In genomic region chrX:129974816-129975215, GRCm38 (mm10) we compare ENCODE assay signal across 11 mouse cellular contexts.
DNase-seq lines count a peak whose midpoint lies in the region; ATAC-seq lines count a peak whose summit lies in the region.
"Had no signal": no experiment of that assay in that cellular context is flagged by ENCODE, and none has a peak within 500 bp of the region (broad histone marks: within the 10 kb centered on the region; RNA-seq: fewer than 3 reads in every experiment).

No protein-coding gene starts in this region.

- no peaks in the 10 kb centered on the region for H3K36me3 ChIP-seq in hindbrain, embryonic 11.5 days (ENCODE audit: control insufficient read depth, insufficient read depth, low read length)
- no peaks in the 10 kb centered on the region for H3K36me3 ChIP-seq in hindbrain, embryonic 16.5 days (ENCODE audit: control insufficient read depth, insufficient read depth, low read length)
- H3K36me3 ChIP-seq in heart, embryonic 10.5 days, result no peaks in the 10 kb centered on the region
- H3K36me3 ChIP-seq: embryonic facial prominence, embryonic 15.5 days; limb, embryonic 15.5 days had no signal

- no peak overlapping the region for H3K27ac ChIP-seq in hindbrain, embryonic 11.5 days (ENCODE audit: low read depth, low read length)
- H3K27ac ChIP-seq in hindbrain, embryonic 16.5 days (ENCODE audit: low read depth, low read length), result no peak overlapping the region
- no peak overlapping the region for H3K27ac ChIP-seq in heart, embryonic 10.5 days
- H3K27ac ChIP-seq: embryonic facial prominence, embryonic 15.5 days; limb, embryonic 15.5 days had no signal

- no peaks in the 10 kb centered on the region for H3K4me1 ChIP-seq in hindbrain, embryonic 11.5 days (replicated peaks; ENCODE audit: control insufficient read depth, insufficient read depth, low read length)
- no peaks in the 10 kb centered on the region for H3K4me1 ChIP-seq in hindbrain, embryonic 16.5 days (ENCODE audit: control insufficient read depth, insufficient read depth, low read depth, low read length)
- H3K4me1 ChIP-seq in heart, embryonic 10.5 days, result no peaks in the 10 kb centered on the region
- H3K4me1 ChIP-seq: embryonic facial prominence, embryonic 15.5 days; limb, embryonic 15.5 days had no signal

- H3K9ac ChIP-seq in hindbrain, embryonic 11.5 days (ENCODE audit: low read depth, low read length), result no peak overlapping the region
- H3K9ac ChIP-seq in hindbrain, embryonic 16.5 days (ENCODE audit: low read depth, low read length), result no peak overlapping the region
- H3K9ac ChIP-seq: embryonic facial prominence, embryonic 15.5 days; limb, embryonic 15.5 days had no signal

- no peak overlapping the region for H3K4me3 ChIP-seq in hindbrain, embryonic 11.5 days (ENCODE audit: low read depth, low read length)
- H3K4me3 ChIP-seq in hindbrain, embryonic 16.5 days (ENCODE audit: low read length), result no peak overlapping the region
- no peak overlapping the region for H3K4me3 ChIP-seq in heart, embryonic 10.5 days
- H3K4me3 ChIP-seq: embryonic facial prominence, embryonic 15.5 days; limb, embryonic 15.5 days had no signal

- 83% methylated on average over 4 of the region's 4 CpGs for WGBS in hindbrain, embryonic 11.5 days
- WGBS in hindbrain, embryonic 16.5 days, result 62% methylated on average over 4 of the region's 4 CpGs
- 67% methylated on average over 4 of the region's 4 CpGs for WGBS in heart, embryonic 10.5 days

- H3K27me3 ChIP-seq in hindbrain, embryonic 11.5 days (ENCODE audit: control insufficient read depth, insufficient read depth, low read length), result no peaks in the 10 kb centered on the region
- H3K27me3 ChIP-seq in hindbrain, embryonic 16.5 days (replicated peaks; ENCODE audit: control insufficient read depth, insufficient read depth, low read length), result no peaks in the 10 kb centered on the region
- H3K27me3 ChIP-seq in heart, embryonic 10.5 days (ENCODE audit: insufficient read depth, poor library complexity, severe bottlenecking), result no peaks in the 10 kb centered on the region
- H3K27me3 ChIP-seq: embryonic facial prominence, embryonic 15.5 days; limb, embryonic 15.5 days had no signal

- H3K9me3 ChIP-seq in hindbrain, embryonic 11.5 days (ENCODE audit: control insufficient read depth, low read length), result no peaks in the 10 kb centered on the region
- no peaks in the 10 kb centered on the region for H3K9me3 ChIP-seq in hindbrain, embryonic 16.5 days (ENCODE audit: control insufficient read depth, low read length)
- no peaks in the 10 kb centered on the region for H3K9me3 ChIP-seq in heart, embryonic 10.5 days
- H3K9me3 ChIP-seq: embryonic facial prominence, embryonic 15.5 days; limb, embryonic 15.5 days had no signal

- no peak for ATAC-seq in hindbrain, embryonic 11.5 days (ENCODE audit: low FRiP score)
- ATAC-seq in hindbrain, embryonic 16.5 days, result no peak

- no peak overlapping the region for H3K4me2 ChIP-seq in hindbrain, embryonic 11.5 days (replicated peaks; ENCODE audit: low read depth, low read length)
- H3K4me2 ChIP-seq in hindbrain, embryonic 16.5 days (ENCODE audit: low read length), result no peak overlapping the region
- H3K4me2 ChIP-seq: embryonic facial prominence, embryonic 15.5 days; limb, embryonic 15.5 days had no signal

- DNase-seq in hindbrain, embryonic 11.5 days (ENCODE audit: low spot score), result peak; percentile 4
- DNase-seq in thymus, postnatal 0 days (ENCODE audit: low spot score), result peak; percentile 5
- DNase-seq in thymus, postnatal 25 days, result no peak
- peak; percentile 45 for DNase-seq in cerebellum, adult 9-11 months
- DNase-seq in telencephalon, adult 2 months (ENCODE audit: low read depth, low spot score), result peak; percentile 0
- no peak for DNase-seq in gastrocnemius, adult 18-20 months (ENCODE audit: low spot score)
- no peak for DNase-seq in heart, embryonic 10.5 days (ENCODE audit: low spot score)
- DNase-seq: kidney, adult 18-20 months had no signal

Comparison
In these comparisons a context has a peak if more than half of its experiments do, and no peak if none do; other contexts are left out.
1. DNase-seq: peak in hindbrain, embryonic 11.5 days (single experiment), thymus, postnatal 0 days (single experiment), cerebellum, adult 9-11 months (single experiment) and telencephalon, adult 2 months (single experiment); none in thymus, postnatal 25 days (single experiment), gastrocnemius, adult 18-20 months (single experiment) and heart, embryonic 10.5 days (single experiment).